In the genomic region with DNA sequence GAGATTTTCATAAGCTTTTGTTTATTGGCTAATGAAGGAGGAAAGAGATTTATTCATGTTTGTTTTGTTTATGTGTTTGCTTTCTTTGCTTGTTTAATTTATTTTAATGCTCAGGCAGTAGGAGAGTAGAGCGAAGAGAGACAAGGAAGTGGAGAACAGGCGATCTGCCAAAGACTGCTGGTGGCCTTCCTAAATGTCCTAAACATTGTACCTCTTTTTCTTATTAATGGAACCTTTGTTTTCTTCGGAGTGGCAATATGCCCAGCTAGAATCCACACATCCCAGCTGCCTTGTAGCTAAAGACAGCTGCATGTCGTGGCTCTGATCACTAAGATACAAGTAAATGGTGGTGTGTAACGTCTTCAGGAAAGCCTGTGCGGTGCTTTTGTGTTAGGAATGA, we compare ENCODE assay signal across 30 mouse cellular contexts. TPM values are rescaled to one million over a fixed set of nuclear protein-coding genes. Genes with fewer than 3 reads are reported as not detected.
"Had no signal": no experiment of that assay in that cellular context is flagged by ENCODE, and none has a peak within 500 bp of the region (broad histone marks: within the 10 kb centered on the region; RNA-seq: fewer than 3 reads in every experiment).

No protein-coding gene starts in this region.

- ATAC-seq: forebrain, postnatal 0 days; hindbrain, postnatal 0 days; intestine, embryonic 16.5 days had no signal

- H3K27me3 ChIP-seq: hindbrain, embryonic 15.5 days had no signal

- H3K9me3 ChIP-seq: heart, embryonic 13.5 days; heart, embryonic 15.5 days; hindbrain, embryonic 13.5 days; hindbrain, embryonic 15.5 days; limb, embryonic 13.5 days; limb, embryonic 15.5 days had no signal

- H3K9ac ChIP-seq: forebrain, postnatal 0 days; heart, embryonic 13.5 days; heart, embryonic 15.5 days; hindbrain, embryonic 13.5 days; hindbrain, embryonic 15.5 days; limb, embryonic 13.5 days; limb, embryonic 15.5 days had no signal

- H3K27ac ChIP-seq: heart, adult 2 months; heart, embryonic 13.5 days; heart, embryonic 15.5 days; hindbrain, embryonic 13.5 days; hindbrain, embryonic 15.5 days; hindbrain, postnatal 0 days; limb, embryonic 13.5 days; limb, embryonic 15.5 days had no signal

- H3K4me3 ChIP-seq: heart, adult 2 months; heart, embryonic 13.5 days; heart, embryonic 15.5 days; hindbrain, embryonic 13.5 days; hindbrain, embryonic 15.5 days; limb, embryonic 13.5 days; limb, embryonic 15.5 days had no signal

- H3K36me3 ChIP-seq: heart, embryonic 13.5 days; heart, embryonic 15.5 days; hindbrain, embryonic 13.5 days; hindbrain, embryonic 15.5 days; limb, embryonic 13.5 days; limb, embryonic 15.5 days had no signal

- H3K4me1 ChIP-seq: heart, embryonic 13.5 days; heart, embryonic 15.5 days; hindbrain, embryonic 13.5 days; hindbrain, embryonic 15.5 days; limb, embryonic 13.5 days; limb, embryonic 15.5 days had no signal

- H3K4me2 ChIP-seq: heart, embryonic 11.5 days; heart, embryonic 13.5 days; heart, embryonic 15.5 days; hindbrain, embryonic 13.5 days; hindbrain, embryonic 15.5 days; limb, embryonic 13.5 days; limb, embryonic 15.5 days had no signal

- DNase-seq: forebrain, postnatal 0 days; gastrocnemius, postnatal 14 days; gastrocnemius, postnatal 36 days; heart, adult 11 months; heart, adult 2 months; heart, postnatal 14 days; heart, postnatal 36 days; kidney, adult 11 months; kidney, adult 8-10 months; kidney, postnatal 14 days; layer of hippocampus, adult 9-11 months; layer of hippocampus, postnatal 36 days; left cerebral cortex, postnatal 4 days had no signal

RNA-seq across cellular contexts. Expression of a gene that starts 22.0 kb away (rescaled TPM):
- polyA plus RNA-seq: forebrain, postnatal 0 days; gonadal fat pad, adult 2 months; heart, adult 2 months; heart, embryonic 11.5 days; heart, embryonic 13.5 days; heart, embryonic 15.5 days; heart, postnatal 0 days; hindbrain, embryonic 11.5 days; hindbrain, embryonic 13.5 days; hindbrain, embryonic 15.5 days; hindbrain, postnatal 0 days; intestine, embryonic 14.5 days; intestine, embryonic 16.5 days; kidney, embryonic 14.5 days; kidney, embryonic 16.5 days; large intestine, adult 2 months; limb, embryonic 11.5 days; limb, embryonic 13.5 days; limb, embryonic 15.5 days had no signal

RNA-seq across cellular contexts. Expression of a gene that starts 25.1 kb away (rescaled TPM):
- polyA plus RNA-seq: forebrain, postnatal 0 days; gonadal fat pad, adult 2 months; heart, adult 2 months; heart, embryonic 11.5 days; heart, embryonic 13.5 days; heart, embryonic 15.5 days; heart, postnatal 0 days; hindbrain, embryonic 11.5 days; hindbrain, embryonic 13.5 days; hindbrain, embryonic 15.5 days; hindbrain, postnatal 0 days; intestine, embryonic 14.5 days; intestine, embryonic 16.5 days; kidney, embryonic 14.5 days; kidney, embryonic 16.5 days; large intestine, adult 2 months; limb, embryonic 11.5 days; limb, embryonic 13.5 days; limb, embryonic 15.5 days had no signal

RNA-seq across cellular contexts. Expression of a gene that starts 28.4 kb away (rescaled TPM):
- polyA plus RNA-seq: forebrain, postnatal 0 days; gonadal fat pad, adult 2 months; heart, adult 2 months; heart, embryonic 11.5 days; heart, embryonic 13.5 days; heart, embryonic 15.5 days; heart, postnatal 0 days; hindbrain, embryonic 11.5 days; hindbrain, embryonic 13.5 days; hindbrain, embryonic 15.5 days; hindbrain, postnatal 0 days; intestine, embryonic 14.5 days; intestine, embryonic 16.5 days; kidney, embryonic 14.5 days; kidney, embryonic 16.5 days; large intestine, adult 2 months; limb, embryonic 11.5 days; limb, embryonic 13.5 days; limb, embryonic 15.5 days had no signal

RNA-seq across cellular contexts. Expression of a gene that starts 31.5 kb away (rescaled TPM):
- polyA plus RNA-seq: forebrain, postnatal 0 days; gonadal fat pad, adult 2 months; heart, adult 2 months; heart, embryonic 11.5 days; heart, embryonic 13.5 days; heart, embryonic 15.5 days; heart, postnatal 0 days; hindbrain, embryonic 11.5 days; hindbrain, embryonic 13.5 days; hindbrain, embryonic 15.5 days; hindbrain, postnatal 0 days; intestine, embryonic 14.5 days; intestine, embryonic 16.5 days; kidney, embryonic 14.5 days; kidney, embryonic 16.5 days; large intestine, adult 2 months; limb, embryonic 11.5 days; limb, embryonic 13.5 days; limb, embryonic 15.5 days had no signal

RNA-seq across cellular contexts. Expression of a gene that starts 34.7 kb away (rescaled TPM):
- polyA plus RNA-seq: forebrain, postnatal 0 days; heart, adult 2 months; heart, embryonic 11.5 days; heart, embryonic 13.5 days; heart, embryonic 15.5 days; heart, postnatal 0 days; hindbrain, embryonic 11.5 days; hindbrain, embryonic 13.5 days; hindbrain, embryonic 15.5 days; hindbrain, postnatal 0 days; intestine, embryonic 14.5 days; intestine, embryonic 16.5 days; kidney, embryonic 14.5 days; kidney, embryonic 16.5 days; large intestine, adult 2 months; limb, embryonic 11.5 days; limb, embryonic 13.5 days; limb, embryonic 15.5 days had no signal
